Mouse (Mus musculus) forebrain, embryonic 12.5 days (tissue): ENCODE data around the gene Zfp276. TPM values are rescaled to one million over a fixed set of nuclear protein-coding genes. Genes with fewer than 3 reads are reported as not detected.
A peak's percentile ranks its signal among the peaks of the same experiment; 100 is the strongest.
"Not testable (repeated sequence)": the region's sequence is repeated elsewhere in the genome, so short reads cannot be mapped to it uniquely, and the experiment has no call there.

Source experiments
- ATAC-seq: fragments of 200-750 bp; cut with Nextera tagmentation; 2 replicates; pipeline ENCODE4 v1.8.0; 2017; ENCODE audit warnings: moderate TSS enrichment; ENCODE audit not compliant: low FRiP score
- H3K27ac ChIP-seq: fragments of 300-500 bp; sonication (generic); 2 replicates; pipeline ENCODE4 v1.5.1; 2016; ENCODE audit warnings: mild to moderate bottlenecking
- H3K27me3 ChIP-seq: fragments of 300-500 bp; sonication (generic); 2 replicates; pipeline ENCODE4 v1.6.1; 2016; ENCODE audit warnings: mild to moderate bottlenecking
- H3K36me3 ChIP-seq: fragments of 300-500 bp; sonication (generic); replicated peaks from 2 replicates; pipeline ENCODE4 v1.6.1; 2016; ENCODE audit warnings: mild to moderate bottlenecking
- H3K4me1 ChIP-seq: fragments of 300-500 bp; sonication (generic); 2 replicates; pipeline ENCODE4 v1.6.1; 2016
- H3K4me2 ChIP-seq: fragments of 300-500 bp; sonication (generic); 2 replicates; pipeline ENCODE4 v1.6.1; 2016; ENCODE audit warnings: mild to moderate bottlenecking, moderate library complexity
- H3K4me3 ChIP-seq: fragments of 300-500 bp; sonication (generic); replicated peaks from 2 replicates; pipeline ENCODE4 v1.5.1; 2016; ENCODE audit warnings: mild to moderate bottlenecking
- H3K9ac ChIP-seq: fragments of 300-500 bp; sonication (generic); 2 replicates; pipeline ENCODE4 v1.6.1; 2016; ENCODE audit warnings: mild to moderate bottlenecking
- H3K9me3 ChIP-seq: fragments of 300-500 bp; sonication (generic); 2 replicates; pipeline ENCODE4 v1.6.1; 2016
- WGBS: fragments of 180-500 bp; shearing (Covaris S2); methylation state at CpG from one replicate; pipeline ENCODE4 v1.1.7; 2016; 5-methylcytosine and 5-hydroxymethylcytosine counted together
- polyA plus RNA-seq: library from polyadenylated mRNA; unstranded; fragments of >200 nt; fragmentation: Nextera tagmentation; extraction: Ambion mirVana; gene quantifications from 2 replicates; pipeline ENCODE4 v1.2.1, GENCODE M21; 2016

The Zfp276 gene
- polyA plus RNA-seq, 1 experiment from 2014 or later = 25.8 TPM

- Histone ChIP-seq H3K36me3 (peaks cover 56% of the 10 kb centered on the region), H3K9ac (peak overlapping the region; percentile 93)
Measured at GRCm38 (mm10) chr8:123252925-123253324, 1.1 kb upstream of the Zfp276 start.

GRCm38 (mm10) chr8:123253451-123254098 lies 420 bp upstream of the Zfp276 start:
- Histone ChIP-seq H3K9ac (peak overlapping the region; percentile 93), H3K27me3 (no peaks in the 10 kb centered on the region), H3K4me2 (peak overlapping the region; percentile 97), H3K4me1 (peaks cover 27% of the 10 kb centered on the region), H3K27ac (peak overlapping the region; percentile 85), H3K9me3 (no peaks in the 10 kb centered on the region), H3K36me3 (peaks cover 56% of the 10 kb centered on the region), H3K4me3 (peak overlapping the region; percentile 97)
- under 1% methylated on average over 39 of the region's 40 CpGs for WGBS
- peak; percentile 47 for ATAC-seq

More at GRCm38 (mm10) chr8:123252925-123253324, 1.1 kb upstream of the Zfp276 start:
- H3K27me3 ChIP-seq = no peaks in the 10 kb centered on the region
- H3K27ac ChIP-seq = no peak overlapping the region
- peak overlapping the region; percentile 97 for H3K4me2 ChIP-seq
- peak overlapping the region; percentile 97 for H3K4me3 ChIP-seq
- peaks cover 27% of the 10 kb centered on the region for H3K4me1 ChIP-seq
- 64% methylated on average over 4 of the region's 4 CpGs for WGBS
- no peak for ATAC-seq
- H3K9me3 ChIP-seq = no peaks in the 10 kb centered on the region

- peak overlapping the region; percentile 93 for H3K9ac ChIP-seq
- H3K9me3 ChIP-seq = no peaks in the 10 kb centered on the region
- H3K4me2 ChIP-seq = peak overlapping the region; percentile 97
- H3K4me1 ChIP-seq = peaks cover 27% of the 10 kb centered on the region
- H3K27me3 ChIP-seq = no peaks in the 10 kb centered on the region
- H3K27ac ChIP-seq = no peak overlapping the region
- no peak for ATAC-seq
- H3K36me3 ChIP-seq = peaks cover 58% of the 10 kb centered on the region
- 70% methylated on average over 6 of the region's 6 CpGs for WGBS
- peak overlapping the region; percentile 97 for H3K4me3 ChIP-seq
Measured at GRCm38 (mm10) chr8:123255170-123255569, 1.2 kb downstream of the Zfp276 start.

GRCm38 (mm10) chr8:123257114-123257513 lies 3.1 kb downstream of the Zfp276 start:
- Histone ChIP-seq H3K4me2 (no peak overlapping the region), H3K4me1 (peaks cover 27% of the 10 kb centered on the region), H3K27me3 (no peaks in the 10 kb centered on the region), H3K9ac (no peak overlapping the region), H3K4me3 (no peak overlapping the region), H3K27ac (0 out of 2 replicates have a peak overlapping the region, but pooled peaks have one; percentile 25), H3K36me3 (peaks cover 57% of the 10 kb centered on the region), H3K9me3 (no peaks in the 10 kb centered on the region)
- no peak for ATAC-seq
- WGBS = 79% methylated on average over 3 of the region's 3 CpGs

- H3K4me2 ChIP-seq, H3K9me3 ChIP-seq, ATAC-seq, H3K4me3 ChIP-seq, H3K27me3 ChIP-seq, H3K9ac ChIP-seq, H3K27ac ChIP-seq: not testable (repeated sequence)
- Histone ChIP-seq H3K36me3 (peaks cover 61% of the 10 kb centered on the region), H3K4me1 (peaks cover 27% of the 10 kb centered on the region)
- 91% methylated on average over 8 of the region's 8 CpGs for WGBS
Measured at GRCm38 (mm10) chr8:123257593-123257992, 3.6 kb downstream of the Zfp276 start.

- no peaks in the 10 kb centered on the region for H3K9me3 ChIP-seq
Measured at GRCm38 (mm10) chr8:123267926-123268656, 14.1 kb downstream of the Zfp276 start.

GRCm38 (mm10) chr8:123271147-123271546 lies 17.2 kb downstream of the Zfp276 start:
- Histone ChIP-seq H3K27ac (no peak overlapping the region), H3K9ac (no peak overlapping the region), H3K4me2 (no peak overlapping the region), H3K27me3 (no peaks in the 10 kb centered on the region), H3K4me1 (no peaks in the 10 kb centered on the region), H3K36me3 (peaks cover 80% of the 10 kb centered on the region), H3K4me3 (no peak overlapping the region), H3K9me3 (no peaks in the 10 kb centered on the region)
- WGBS = 94% methylated on average over 10 of the region's 10 CpGs
- no peak for ATAC-seq

More at GRCm38 (mm10) chr8:123267926-123268656, 14.1 kb downstream of the Zfp276 start:
- no peaks in the 10 kb centered on the region for H3K27me3 ChIP-seq
- no peaks in the 10 kb centered on the region for H3K4me1 ChIP-seq
- H3K4me2 ChIP-seq = no peak overlapping the region
- no peak overlapping the region for H3K4me3 ChIP-seq
- no peak overlapping the region for H3K9ac ChIP-seq
- 88% methylated on average over 14 of the region's 14 CpGs for WGBS
- H3K27ac ChIP-seq = no peak overlapping the region
- H3K36me3 ChIP-seq = peaks cover 85% of the 10 kb centered on the region
- ATAC-seq = no peak

GRCm38 (mm10) chr8:123271901-123272300 lies 17.9 kb downstream of the Zfp276 start:
- no peak for ATAC-seq
- Histone ChIP-seq H3K9ac (no peak overlapping the region), H3K27ac (0 out of 2 replicates have a peak overlapping the region, but pooled peaks have one; percentile 31), H3K4me2 (no peak overlapping the region), H3K9me3 (no peaks in the 10 kb centered on the region), H3K36me3 (peaks cover 75% of the 10 kb centered on the region), H3K4me1 (no peaks in the 10 kb centered on the region), H3K27me3 (no peaks in the 10 kb centered on the region), H3K4me3 (no peak overlapping the region)
- 86% methylated on average over 4 of the region's 4 CpGs for WGBS

GRCm38 (mm10) chr8:123274447-123274846 lies 20.5 kb downstream of the Zfp276 start:
- WGBS = 91% methylated on average over 5 of the region's 5 CpGs

GRCm38 (mm10) chr8:123275096-123275495 lies 21.1 kb downstream of the Zfp276 start:
- H3K4me3 ChIP-seq = no peak overlapping the region
- no peak overlapping the region for H3K4me2 ChIP-seq
- no peak overlapping the region for H3K9ac ChIP-seq
- no peak overlapping the region for H3K27ac ChIP-seq
- no peaks in the 10 kb centered on the region for H3K27me3 ChIP-seq
- H3K36me3 ChIP-seq = peaks cover 61% of the 10 kb centered on the region
- no peak for ATAC-seq
- 97% methylated on average over 12 of the region's 12 CpGs for WGBS
- H3K4me1 ChIP-seq = no peaks in the 10 kb centered on the region
- H3K9me3 ChIP-seq = no peaks in the 10 kb centered on the region

More at GRCm38 (mm10) chr8:123274447-123274846, 20.5 kb downstream of the Zfp276 start:
- Histone ChIP-seq H3K27me3 (no peaks in the 10 kb centered on the region), H3K9ac (no peak overlapping the region), H3K27ac (no peak overlapping the region), H3K9me3 (no peaks in the 10 kb centered on the region), H3K4me1 (no peaks in the 10 kb centered on the region), H3K36me3 (peaks cover 65% of the 10 kb centered on the region), H3K4me2 (no peak overlapping the region), H3K4me3 (no peak overlapping the region)
- no peak for ATAC-seq

- Histone ChIP-seq H3K9me3 (no peaks in the 10 kb centered on the region), H3K27ac (no peak overlapping the region), H3K4me3 (no peak overlapping the region), H3K27me3 (no peaks in the 10 kb centered on the region), H3K36me3 (peaks cover 66% of the 10 kb centered on the region), H3K9ac (no peak overlapping the region), H3K4me2 (no peak overlapping the region), H3K4me1 (no peaks in the 10 kb centered on the region)
- 84% methylated on average over 7 of the region's 7 CpGs for WGBS
- ATAC-seq = no peak
Measured at GRCm38 (mm10) chr8:123278445-123278844, 24.4 kb downstream of the Zfp276 start.

GRCm38 (mm10) chr8:123279828-123280227 lies 25.8 kb downstream of the Zfp276 start:
- no peaks in the 10 kb centered on the region for H3K27me3 ChIP-seq
- 97% methylated on average over 4 of the region's 4 CpGs for WGBS

More at GRCm38 (mm10) chr8:123279828-123280227, 25.8 kb downstream of the Zfp276 start:
- Histone ChIP-seq H3K36me3 (peaks cover 59% of the 10 kb centered on the region), H3K4me2 (no peak overlapping the region), H3K4me1 (no peaks in the 10 kb centered on the region), H3K9me3 (no peaks in the 10 kb centered on the region), H3K9ac (no peak overlapping the region), H3K4me3 (no peak overlapping the region), H3K27ac (no peak overlapping the region)
- ATAC-seq = no peak
